Mouse (Mus musculus): ENCODE data around the gene Mtg2. TPM values are rescaled to one million over a fixed set of nuclear protein-coding genes. Genes with fewer than 3 reads are reported as not detected.

Gene Mtg2
- 30.0 and 32.4 TPM in 2 replicates for polyA plus RNA-seq (2016; fragmentation: Nextera tagmentation; extraction: Ambion mirVana)

GRCm38 (mm10) chr2:180070481-180071453, at the start of gene Mtg2:
TSS of gene Mtg2 (plus strand) at chr2:180070588.
- peak within 1 kb of the TSS; percentile 51; the same call in 1 of the 2 replicates for H3K27ac ChIP-seq
- WGBS: 6% methylated on average over 58 of the region's 58 CpGs
- peak within 1 kb of the TSS; percentile 91 for H3K4me2 ChIP-seq (replicated peaks)
- peak; percentile 97 for ATAC-seq (ENCODE audit: low FRiP score, low read depth)
- H3K9ac ChIP-seq: peak within 1 kb of the TSS; percentile 68
- peaks cover 20% of the 10 kb centered on the region for H3K36me3 ChIP-seq
- no peaks in the 10 kb centered on the region for H3K9me3 ChIP-seq
- H3K27me3 ChIP-seq (replicated peaks): no peaks in the 10 kb centered on the region
- H3K4me3 ChIP-seq: peak within 1 kb of the TSS; percentile 68
- H3K4me1 ChIP-seq: peaks cover 10% of the 10 kb centered on the region

GRCm38 (mm10) chr2:180020919-180021318, 49.5 kb upstream of the Mtg2 start:
- Histone ChIP-seq H3K4me3 (no peak overlapping the region), H3K4me1 (peaks cover 2% of the 10 kb centered on the region; the same call in 1 of the 2 replicates), H3K9me3 (no peaks in the 10 kb centered on the region), H3K27me3 (replicated peaks) (peaks cover 30% of the 10 kb centered on the region), H3K9ac (no peak overlapping the region), H3K36me3 (no peaks in the 10 kb centered on the region), H3K27ac (no peak overlapping the region), H3K4me2 (replicated peaks) (no peak overlapping the region)
- WGBS: 84% methylated on average over 8 of the region's 8 CpGs
- no peak for ATAC-seq (ENCODE audit: low FRiP score, low read depth)

- peaks cover 30% of the 10 kb centered on the region for H3K27me3 ChIP-seq (replicated peaks)
- H3K4me2 ChIP-seq (replicated peaks): no peak overlapping the region
- 67% methylated on average over 6 of the region's 6 CpGs for WGBS
- peaks cover 3% of the 10 kb centered on the region for H3K36me3 ChIP-seq
- H3K4me1 ChIP-seq: peaks cover 20% of the 10 kb centered on the region
- no peak overlapping the region for H3K27ac ChIP-seq
- H3K9ac ChIP-seq: no peak overlapping the region
- no peak overlapping the region for H3K4me3 ChIP-seq
- no peak for ATAC-seq (ENCODE audit: low FRiP score, low read depth)
- no peaks in the 10 kb centered on the region for H3K9me3 ChIP-seq
These were observed 47.6 kb upstream of the Mtg2 start for GRCm38 (mm10) chr2:180022751-180023150.

- H3K4me2 ChIP-seq (replicated peaks): peak within 1 kb of the TSS; percentile 88
- peak; percentile 93 for ATAC-seq (ENCODE audit: low FRiP score, low read depth)
- H3K27ac ChIP-seq: peak within 1 kb of the TSS; percentile 87
- H3K27me3 ChIP-seq (replicated peaks): peaks cover 30% of the 10 kb centered on the region
- H3K4me1 ChIP-seq: peaks cover 36% of the 10 kb centered on the region
- H3K36me3 ChIP-seq: peaks cover 21% of the 10 kb centered on the region
- H3K9me3 ChIP-seq: no peaks in the 10 kb centered on the region
- WGBS: under 1% methylated on average over 65 of the region's 80 CpGs
- peak within 1 kb of the TSS; percentile 99 for H3K4me3 ChIP-seq
- H3K9ac ChIP-seq: peak within 1 kb of the TSS; percentile 99
These were observed 45.8 kb upstream of the Mtg2 start, which contains the start of gene Lsm14b for GRCm38 (mm10) chr2:180024401-180025098. TSS of gene Lsm14b (plus strand) at chr2:180024987.

GRCm38 (mm10) chr2:180025135-180025860, 45.1 kb upstream of the Mtg2 start:
- peaks cover 36% of the 10 kb centered on the region for H3K4me1 ChIP-seq
- peak overlapping the region; percentile 87 for H3K27ac ChIP-seq
- H3K9ac ChIP-seq: peak overlapping the region; percentile 99
- under 1% methylated on average over 83 of the region's 84 CpGs for WGBS
- H3K9me3 ChIP-seq: no peaks in the 10 kb centered on the region
- peaks cover 29% of the 10 kb centered on the region for H3K36me3 ChIP-seq
- H3K27me3 ChIP-seq (replicated peaks): peaks cover 26% of the 10 kb centered on the region
- peak overlapping the region; percentile 88 for H3K4me2 ChIP-seq (replicated peaks)
- H3K4me3 ChIP-seq: peak overlapping the region; percentile 99
- peak; percentile 34; the same call in 1 of the 2 replicates for ATAC-seq (ENCODE audit: low FRiP score, low read depth)

- Histone ChIP-seq H3K27ac (no peak overlapping the region), H3K9ac (peak overlapping the region; percentile 99), H3K36me3 (peaks cover 34% of the 10 kb centered on the region), H3K9me3 (no peaks in the 10 kb centered on the region), H3K4me2 (replicated peaks) (peak overlapping the region; percentile 88), H3K4me3 (peak overlapping the region; percentile 99), H3K4me1 (peaks cover 36% of the 10 kb centered on the region), H3K27me3 (replicated peaks) (peaks cover 21% of the 10 kb centered on the region)
- 8% methylated on average over 6 of the region's 6 CpGs for WGBS
- ATAC-seq (ENCODE audit: low FRiP score, low read depth): no peak
These were observed 44.6 kb upstream of the Mtg2 start for GRCm38 (mm10) chr2:180025861-180026200.

- peak overlapping the region; percentile 99 for H3K4me3 ChIP-seq
- H3K36me3 ChIP-seq: peaks cover 54% of the 10 kb centered on the region
- no peak for ATAC-seq (ENCODE audit: low FRiP score, low read depth)
- WGBS: 81% methylated on average over 9 of the region's 9 CpGs
- H3K4me1 ChIP-seq: peaks cover 36% of the 10 kb centered on the region
- no peak overlapping the region for H3K27ac ChIP-seq
- H3K27me3 ChIP-seq (replicated peaks): peaks cover 8% of the 10 kb centered on the region; the same call in 1 of the 2 replicates
- peak overlapping the region; percentile 99; the same call in 1 of the 2 replicates for H3K9ac ChIP-seq
- no peaks in the 10 kb centered on the region for H3K9me3 ChIP-seq
- peak overlapping the region; percentile 88 for H3K4me2 ChIP-seq (replicated peaks)
These were observed 42.6 kb upstream of the Mtg2 start for GRCm38 (mm10) chr2:180027768-180028167.

- WGBS: 94% methylated on average over 6 of the region's 6 CpGs
- H3K9ac ChIP-seq: no peak overlapping the region
- H3K4me3 ChIP-seq: no peak overlapping the region
- H3K36me3 ChIP-seq: peaks cover 89% of the 10 kb centered on the region
- no peaks in the 10 kb centered on the region for H3K9me3 ChIP-seq
- H3K27me3 ChIP-seq (replicated peaks): no peaks in the 10 kb centered on the region
- ATAC-seq (ENCODE audit: low FRiP score, low read depth): no peak
- peaks cover 31% of the 10 kb centered on the region for H3K4me1 ChIP-seq
- no peak overlapping the region for H3K4me2 ChIP-seq (replicated peaks)
- no peak overlapping the region for H3K27ac ChIP-seq
These were observed 39.1 kb upstream of the Mtg2 start for GRCm38 (mm10) chr2:180031270-180031669.

GRCm38 (mm10) chr2:180032925-180033324, 37.5 kb upstream of the Mtg2 start:
- H3K4me1 ChIP-seq: peaks cover 14% of the 10 kb centered on the region
- no peak for ATAC-seq (ENCODE audit: low FRiP score, low read depth)
- H3K4me2 ChIP-seq (replicated peaks): no peak overlapping the region
- H3K36me3 ChIP-seq: peaks cover 100% of the 10 kb centered on the region
- H3K27me3 ChIP-seq (replicated peaks): no peaks in the 10 kb centered on the region
- no peak overlapping the region for H3K27ac ChIP-seq
- no peaks in the 10 kb centered on the region for H3K9me3 ChIP-seq
- no peak overlapping the region for H3K4me3 ChIP-seq
- WGBS: 86% methylated on average over 3 of the region's 3 CpGs
- H3K9ac ChIP-seq: no peak overlapping the region

- Histone ChIP-seq H3K27me3 (replicated peaks) (no peaks in the 10 kb centered on the region), H3K9me3 (no peaks in the 10 kb centered on the region), H3K36me3 (peaks cover 100% of the 10 kb centered on the region), H3K9ac (no peak overlapping the region), H3K27ac (no peak overlapping the region), H3K4me2 (replicated peaks) (no peak overlapping the region), H3K4me1 (peaks cover 4% of the 10 kb centered on the region; the same call in 1 of the 2 replicates), H3K4me3 (no peak overlapping the region)
- no peak for ATAC-seq (ENCODE audit: low FRiP score, low read depth)
- WGBS: 64% methylated on average over 3 of the region's 3 CpGs
These were observed 36.4 kb upstream of the Mtg2 start for GRCm38 (mm10) chr2:180033956-180034355.

- Histone ChIP-seq H3K4me1 (no peaks in the 10 kb centered on the region; the same call in 1 of the 2 replicates), H3K27ac (no peak overlapping the region), H3K27me3 (replicated peaks) (no peaks in the 10 kb centered on the region), H3K9me3 (no peaks in the 10 kb centered on the region), H3K9ac (no peak overlapping the region), H3K4me2 (replicated peaks) (no peak overlapping the region), H3K36me3 (peaks cover 95% of the 10 kb centered on the region), H3K4me3 (no peak overlapping the region)
- WGBS: 65% methylated on average over 5 of the region's 5 CpGs
- ATAC-seq (ENCODE audit: low FRiP score, low read depth): no peak
These were observed 35.6 kb upstream of the Mtg2 start for GRCm38 (mm10) chr2:180034753-180035152.
